Mouse (Mus musculus) MEL (cell line): ENCODE measurements at regions not wholly inside any gene's neighbourhood (a gene's known extent, or its start where the extent isn't known, plus 50 kb on each side); places are given as distances from the start of the nearest gene placed in this dataset.

Source experiments
- DNase-seq: peaks from one replicate; pipeline ENCODE4 v3.0.0; 2011; ENCODE audit warnings: low read depth, low spot score
- H3K27ac ChIP-seq: 2 replicates; pipeline ENCODE4 v1.5.1; 2012; ENCODE audit warnings: low read depth, mild to moderate bottlenecking, control low read depth, low read length, moderate library complexity; ENCODE audit not compliant: control insufficient read depth
- H3K27me3 ChIP-seq, 2 experiments: fragments of 150-350 bp in 1 of 2; sonication (generic) in 1 of 2; 2 replicates each; pipeline ENCODE4 v1.6.1; 2012; ENCODE audit warnings: low read length in 2 of 2, mild to moderate bottlenecking in 2 of 2, improper control_type of control experiment in 1 of 2, moderate library complexity in 1 of 2; ENCODE audit not compliant: insufficient read depth in 2 of 2, control insufficient read depth in 1 of 2
- H3K36me3 ChIP-seq, 2 experiments: 2 replicates each; pipeline ENCODE4 v1.6.1; 2012 to 2014; ENCODE audit warnings: low read length in 2 of 2, improper control_type of control experiment in 1 of 2, inconsistent platforms in 1 of 2, mild to moderate bottlenecking in 1 of 2; ENCODE audit not compliant: insufficient read depth in 2 of 2, control insufficient read depth in 1 of 2
- H3K4me1 ChIP-seq, 2 experiments: fragments of 150-350 bp in 1 of 2; sonication (generic) in 1 of 2; 2 replicates each; pipeline ENCODE4 v1.6.1; 2012; ENCODE audit warnings: low read length in 2 of 2, improper control_type of control experiment in 1 of 2, mild to moderate bottlenecking in 1 of 2; ENCODE audit not compliant: insufficient read depth in 2 of 2, control insufficient read depth in 1 of 2
- H3K4me3 ChIP-seq, 2 experiments: fragments of 150-350 bp in 1 of 2; sonication (generic) in 1 of 2; 2 replicates each; pipeline ENCODE4 v1.5.1; 2012; ENCODE audit warnings: low read depth in 2 of 2, low read length in 2 of 2, mild to moderate bottlenecking in 2 of 2, moderate library complexity in 2 of 2, control low read depth in 1 of 2, improper control_type of control experiment in 1 of 2; ENCODE audit not compliant: control insufficient read depth in 1 of 2, insufficient read depth in 1 of 2
- H3K79me2 ChIP-seq: 2 replicates; pipeline ENCODE4 v1.6.1; 2012; ENCODE audit warnings: mild to moderate bottlenecking, low read length, moderate library complexity; ENCODE audit not compliant: control insufficient read depth, poor library complexity, insufficient read depth
- H3K9ac ChIP-seq: 2 replicates; pipeline ENCODE4 v1.6.1; 2012; ENCODE audit warnings: low read depth, mild to moderate bottlenecking, control low read depth, low read length, moderate library complexity; ENCODE audit not compliant: control insufficient read depth, poor library complexity, severe bottlenecking
- H3K9me3 ChIP-seq: fragments of 150-350 bp; sonication (generic); replicated peaks from 2 replicates; pipeline ENCODE4 v1.6.1; 2012; ENCODE audit warnings: mild to moderate bottlenecking, low read length, improper control_type of control experiment, moderate library complexity; ENCODE audit not compliant: insufficient read depth
- CHD1 ChIP-seq: IDR thresholded peaks from 2 replicates; pipeline ENCODE4 v1.6.1; 2012; ENCODE audit warnings: low read depth, mild to moderate bottlenecking, inconsistent platforms, low read length, improper control_type of control experiment
- CTCF ChIP-seq, 3 experiments: IDR thresholded peaks in 2 of 3; conservative IDR thresholded peaks in 1 of 3; 2 replicates each; pipeline ENCODE4 v1.5.1; 2011 to 2012; ENCODE audit warnings: low read length in 3 of 3, low read depth in 2 of 3, mild to moderate bottlenecking in 2 of 3, improper control_type of control experiment in 1 of 3, inconsistent platforms in 1 of 3, mixed read lengths in 1 of 3, moderate library complexity in 1 of 3; ENCODE audit not compliant: control insufficient read depth in 1 of 3, insufficient read depth in 1 of 3, poor library complexity in 1 of 3, severe bottlenecking in 1 of 3
- E2F4 ChIP-seq: IDR thresholded peaks from 2 replicates; pipeline ENCODE4 v1.6.1; 2011; ENCODE audit warnings: low read depth, low read length, improper control_type of control experiment, borderline replicate concordance
- ELF1 ChIP-seq: IDR thresholded peaks from 2 replicates; pipeline ENCODE4 v1.6.1; 2014; ENCODE audit warnings: low read depth, mild to moderate bottlenecking, inconsistent platforms, low read length, improper control_type of control experiment, moderate library complexity
- ETS1 ChIP-seq: IDR thresholded peaks from 2 replicates; pipeline ENCODE4 v1.6.1; 2012; ENCODE audit warnings: low read depth, mild to moderate bottlenecking, inconsistent platforms, low read length, improper control_type of control experiment, moderate library complexity
- GATA1 ChIP-seq: IDR thresholded peaks from 2 replicates; pipeline ENCODE4 v1.6.1; 2011; ENCODE audit warnings: low read depth, low read length, improper control_type of control experiment
- HCFC1 ChIP-seq: IDR thresholded peaks from 2 replicates; pipeline ENCODE4 v1.6.1; 2012; ENCODE audit warnings: low read depth, mild to moderate bottlenecking, inconsistent platforms, low read length, improper control_type of control experiment, moderate library complexity
- KAT2A ChIP-seq: conservative IDR thresholded peaks from 2 replicates; pipeline ENCODE4 v1.6.1; 2012; ENCODE audit warnings: low read depth, low read length, improper control_type of control experiment, inconsistent platforms
- MAFK ChIP-seq: IDR thresholded peaks from 2 replicates; pipeline ENCODE4 v1.6.1; 2011; ENCODE audit warnings: low read depth, mild to moderate bottlenecking, low read length, improper control_type of control experiment, borderline replicate concordance
- MAX ChIP-seq: IDR thresholded peaks from 2 replicates; pipeline ENCODE4 v1.6.1; 2011; ENCODE audit warnings: low read length, improper control_type of control experiment
- MEF2A ChIP-seq: IDR thresholded peaks from 2 replicates; pipeline ENCODE4 v1.6.1; 2014; ENCODE audit warnings: low read depth, mild to moderate bottlenecking, inconsistent platforms, low read length, improper control_type of control experiment; ENCODE audit not compliant: poor library complexity, insufficient replicate concordance, severe bottlenecking; ENCODE audit errors: extremely low read depth
- NRF1 ChIP-seq: IDR thresholded peaks from 2 replicates; pipeline ENCODE4 v1.6.1; 2014; ENCODE audit warnings: low read depth, mild to moderate bottlenecking, inconsistent platforms, low read length, improper control_type of control experiment, moderate library complexity; ENCODE audit not compliant: poor library complexity, insufficient read depth, severe bottlenecking
- POLR2A ChIP-seq, 2 experiments: IDR thresholded peaks; 2 replicates each; pipeline ENCODE4 v1.6.1; 2011 to 2012; ENCODE audit warnings: low read length in 2 of 2, mild to moderate bottlenecking in 2 of 2, control low read depth in 1 of 2, improper control_type of control experiment in 1 of 2, low read depth in 1 of 2, moderate library complexity in 1 of 2; ENCODE audit not compliant: control insufficient read depth in 1 of 2, insufficient read depth in 1 of 2, poor library complexity in 1 of 2
- POLR2AphosphoS2 ChIP-seq: IDR thresholded peaks from 2 replicates; pipeline ENCODE4 v1.6.1; 2011; ENCODE audit warnings: low read length, improper control_type of control experiment
- RCOR1 ChIP-seq: IDR thresholded peaks from 2 replicates; pipeline ENCODE4 v1.6.1; 2012; ENCODE audit warnings: low read depth, mild to moderate bottlenecking, inconsistent platforms, low read length, improper control_type of control experiment
- SMC3 ChIP-seq: IDR thresholded peaks from 2 replicates; pipeline ENCODE4 v1.6.1; 2011; ENCODE audit warnings: low read depth, low read length, improper control_type of control experiment
- TAL1 ChIP-seq: IDR thresholded peaks from 2 replicates; pipeline ENCODE4 v1.6.1; 2012; ENCODE audit warnings: mild to moderate bottlenecking, inconsistent platforms, low read length, moderate library complexity, mixed read lengths
- USF1 ChIP-seq: IDR thresholded peaks from 2 replicates; pipeline ENCODE4 v1.6.1; 2014; ENCODE audit warnings: low read depth, mild to moderate bottlenecking, inconsistent platforms, low read length, improper control_type of control experiment, moderate library complexity

DNA sequence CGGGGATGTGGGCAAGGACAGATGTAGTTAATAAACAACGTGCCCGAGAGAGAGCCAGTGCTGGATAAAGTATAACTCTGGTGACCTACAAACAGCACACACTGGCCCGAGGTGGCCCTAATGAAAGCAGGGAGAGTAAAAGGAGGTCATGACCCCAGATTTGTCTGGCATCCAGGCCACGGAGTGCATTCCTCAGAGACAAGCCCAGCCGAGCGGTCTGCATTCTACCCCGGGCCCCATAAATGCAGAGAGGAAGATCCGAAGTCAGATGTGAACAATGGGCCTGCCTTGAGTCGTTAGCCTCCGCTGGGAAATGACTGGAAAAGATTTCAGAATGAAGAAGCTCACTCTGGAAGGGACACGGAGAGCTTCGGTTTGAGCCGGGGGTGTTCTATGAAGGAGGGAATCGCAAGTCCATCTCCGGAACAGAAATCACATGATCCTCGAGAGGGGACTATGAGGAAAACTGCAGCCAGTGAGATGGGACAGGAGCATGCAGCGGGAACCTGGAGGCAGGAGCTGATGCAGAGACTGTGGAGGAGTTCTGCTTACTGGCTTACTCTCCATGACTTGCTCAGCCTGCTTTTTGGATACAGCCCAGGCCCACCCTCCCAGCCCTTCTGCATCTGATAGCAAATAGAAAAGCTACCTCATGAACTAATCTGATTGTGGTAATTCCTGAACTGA is 103.9 kb upstream of the Dapk1 start:
- Histone ChIP-seq H3K79me2 (no peaks in the 10 kb centered on the region), H3K4me3 (no peak overlapping the region), H3K27me3 (no peaks in the 10 kb centered on the region), H3K36me3 (no peaks in the 10 kb centered on the region), H3K4me1 (no peaks in the 10 kb centered on the region), H3K27ac (no peak overlapping the region), H3K9me3 (no peaks in the 10 kb centered on the region), H3K9ac (no peak overlapping the region)
- TF ChIP-seq POLR2A (IDR thresholded peaks at IDR 0.05; ENCODE audit: control insufficient read depth in 1 of 2, insufficient read depth in 1 of 2, low read depth in 1 of 2, low read length in 2 of 2, poor library complexity in 1 of 2): no peak
- no peak for TF ChIP-seq MAX
- TF ChIP-seq ELF1: no peak
- no peak for TF ChIP-seq MEF2A
- no peak for TF ChIP-seq USF1
- TF ChIP-seq GATA1: no peak
- TF ChIP-seq SMC3: no peak
- TF ChIP-seq TAL1: no peak
- TF ChIP-seq ETS1: no peak
- TF ChIP-seq RCOR1: no peak
- no peak for TF ChIP-seq CTCF (IDR thresholded peaks at IDR 0.05 in 2 of 3, conservative IDR thresholded peaks at IDR 0.05 in 1 of 3; ENCODE audit: control insufficient read depth in 1 of 3, insufficient read depth in 1 of 3, low read depth in 2 of 3, low read length in 3 of 3, poor library complexity in 1 of 3, severe bottlenecking in 1 of 3)
- no peak for TF ChIP-seq CHD1
- no peak for TF ChIP-seq POLR2AphosphoS2
- TF ChIP-seq MAFK: no peak
- TF ChIP-seq HCFC1: no peak
- DNase-seq: no peak

DNA sequence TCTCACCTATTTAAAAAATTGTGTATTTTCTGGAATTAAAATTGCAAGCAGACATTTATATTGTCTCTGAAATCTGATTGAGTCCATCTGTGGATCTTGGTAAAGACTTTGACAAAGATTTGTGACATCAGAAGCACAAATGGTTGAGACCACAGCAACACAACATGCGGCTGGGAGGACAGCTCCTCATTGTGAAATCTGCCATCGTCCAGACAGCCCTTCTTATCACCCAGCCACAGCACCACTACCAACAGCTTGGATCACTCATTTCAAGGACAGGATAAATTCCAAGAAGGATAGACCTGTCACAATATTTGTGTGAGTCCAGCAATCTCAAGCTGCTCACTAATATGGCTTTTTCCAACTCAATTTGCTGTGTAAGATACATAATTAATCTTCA is 97.6 kb upstream of the Dapk1 start:
- Histone ChIP-seq H3K27ac (no peak overlapping the region), H3K36me3 (no peaks in the 10 kb centered on the region), H3K4me1 (no peaks in the 10 kb centered on the region)
- TF ChIP-seq NRF1 (no peak), KAT2A (no peak), E2F4 (no peak), SMC3 (no peak), MAFK (no peak), HCFC1 (no peak), POLR2AphosphoS2 (no peak)
- TF ChIP-seq, all 39 proteins: peak for 0
- Histone ChIP-seq H3K9ac (no peak overlapping the region), H3K27me3 (no peaks in the 10 kb centered on the region), H3K9me3 (no peaks in the 10 kb centered on the region), H3K79me2 (no peaks in the 10 kb centered on the region), H3K4me3 (no peak overlapping the region)
- no peak for DNase-seq
